Mouse (Mus musculus): ENCODE data around the gene Stk32c. TPM values are rescaled to one million over a fixed set of nuclear protein-coding genes. Genes with fewer than 3 reads are reported as not detected.
A peak's percentile ranks its signal among the peaks of the same experiment; 100 is the strongest.

Stk32c gene
- polyA plus RNA-seq, 1 experiment: 22.6 TPM

DNA sequence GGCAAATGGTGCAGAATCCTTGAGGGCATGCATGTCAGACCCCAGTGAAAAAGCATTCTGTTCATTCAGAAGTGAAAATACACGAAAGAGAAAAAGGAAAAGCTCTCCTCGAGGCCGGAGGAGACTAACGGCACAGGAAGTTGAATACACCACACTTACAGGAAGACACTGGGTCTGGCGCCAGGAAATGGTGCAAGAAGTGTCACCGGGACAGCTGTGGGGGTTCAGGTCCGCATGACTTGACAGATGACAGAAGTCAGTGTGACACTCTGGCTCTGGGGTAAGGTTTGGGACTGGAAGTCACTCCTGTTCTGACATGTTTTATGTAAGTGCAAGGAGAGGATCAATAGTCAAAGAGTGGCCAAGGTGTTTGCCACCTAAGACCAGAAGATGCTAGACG is 11.6 kb upstream of the Stk32c start:
- Histone ChIP-seq H3K27ac (ENCODE audit: insufficient read depth, low read length) (no peak overlapping the region), H3K4me3 (replicated peaks; ENCODE audit: insufficient read depth, low read depth, low read length) (no peak overlapping the region), H3K4me1 (ENCODE audit: control insufficient read depth, insufficient read depth, low read length) (no peaks in the 10 kb centered on the region; the same call in 1 of the 2 replicates), H3K27me3 (ENCODE audit: control insufficient read depth, insufficient read depth, low read length) (no peaks in the 10 kb centered on the region)
- TF ChIP-seq POLR2A (IDR thresholded peaks at IDR 0.05; ENCODE audit: borderline replicate concordance, insufficient read depth, low read length): no peak
- no peak for TF ChIP-seq CTCF (IDR thresholded peaks at IDR 0.05; ENCODE audit: borderline replicate concordance, insufficient read depth, low read depth, low read length)
- no peak for DNase-seq
- WGBS: 58% methylated on average over 8 of the region's 8 CpGs

DNA sequence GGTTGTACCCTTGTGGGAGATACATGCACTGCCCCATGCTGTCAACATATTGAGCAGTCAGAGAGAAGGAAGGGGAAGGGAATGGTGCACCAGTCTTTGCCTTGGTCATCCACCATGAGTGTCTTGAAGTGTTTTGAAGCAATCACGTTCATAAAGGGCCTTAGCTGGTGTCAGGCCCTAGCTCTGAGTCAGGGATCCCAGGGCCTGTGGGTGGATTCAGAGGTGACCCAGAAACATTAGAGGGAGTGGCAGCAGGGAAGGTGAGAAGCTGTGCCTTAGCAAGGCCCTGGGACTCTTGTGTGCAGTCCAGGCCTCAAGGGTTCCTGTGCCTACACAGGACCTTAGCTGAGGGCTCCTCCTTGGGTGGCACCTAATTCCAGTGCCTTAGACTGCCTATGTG is 11.0 kb upstream of the Stk32c start:
- WGBS: 91% methylated on average over 1 of the region's 1 CpGs
- no peaks in the 10 kb centered on the region for H3K27me3 ChIP-seq (ENCODE audit: control insufficient read depth, insufficient read depth, low read length)
- TF ChIP-seq CTCF (IDR thresholded peaks at IDR 0.05; ENCODE audit: borderline replicate concordance, insufficient read depth, low read depth, low read length): no peak
- TF ChIP-seq POLR2A (IDR thresholded peaks at IDR 0.05; ENCODE audit: borderline replicate concordance, insufficient read depth, low read length): no peak
- no peak for DNase-seq
- H3K4me1 ChIP-seq (ENCODE audit: control insufficient read depth, insufficient read depth, low read length): peaks cover 4% of the 10 kb centered on the region; the same call in 1 of the 2 replicates
- no peak overlapping the region for H3K27ac ChIP-seq (ENCODE audit: insufficient read depth, low read length)
- no peak overlapping the region for H3K4me3 ChIP-seq (replicated peaks; ENCODE audit: insufficient read depth, low read depth, low read length)

DNA sequence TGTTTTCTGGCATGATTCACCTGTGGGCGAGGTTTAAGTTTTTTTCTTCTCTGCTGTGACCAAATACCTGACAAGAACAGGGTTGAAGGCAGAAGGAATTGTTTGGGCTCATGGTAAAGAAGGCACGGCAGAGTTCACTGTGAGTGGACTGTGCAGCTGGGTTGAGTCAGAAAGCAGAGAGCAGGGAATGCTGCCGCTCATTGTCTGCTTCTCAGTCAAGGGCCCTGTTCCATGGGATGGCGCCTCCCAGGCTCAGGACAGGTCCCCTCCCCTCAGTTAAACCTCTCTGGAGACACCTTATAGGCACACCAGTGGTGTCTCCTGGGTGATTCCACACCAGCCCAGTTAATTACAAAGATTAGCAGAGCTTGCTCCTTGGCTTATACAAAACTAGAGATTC is 9.2 kb upstream of the Stk32c start:
- Histone ChIP-seq H3K4me1 (ENCODE audit: control insufficient read depth, insufficient read depth, low read length) (0 out of 2 replicates have a peak, but pooled peaks cover 5% of the 10 kb centered on the region), H3K27me3 (ENCODE audit: control insufficient read depth, insufficient read depth, low read length) (no peaks in the 10 kb centered on the region), H3K4me3 (replicated peaks; ENCODE audit: insufficient read depth, low read depth, low read length) (no peak overlapping the region), H3K27ac (ENCODE audit: insufficient read depth, low read length) (no peak overlapping the region)
- TF ChIP-seq CTCF (IDR thresholded peaks at IDR 0.05; ENCODE audit: borderline replicate concordance, insufficient read depth, low read depth, low read length): no peak
- TF ChIP-seq POLR2A (IDR thresholded peaks at IDR 0.05; ENCODE audit: borderline replicate concordance, insufficient read depth, low read length): no peak
- WGBS: 88% methylated on average over 4 of the region's 4 CpGs
- DNase-seq: no peak

- 92% methylated on average over 2 of the region's 2 CpGs for WGBS
- no peak for DNase-seq
- Histone ChIP-seq H3K4me3 (replicated peaks; ENCODE audit: insufficient read depth, low read depth, low read length) (no peak overlapping the region), H3K4me1 (ENCODE audit: control insufficient read depth, insufficient read depth, low read length) (0 out of 2 replicates have a peak, but pooled peaks cover 5% of the 10 kb centered on the region), H3K27me3 (ENCODE audit: control insufficient read depth, insufficient read depth, low read length) (no peaks in the 10 kb centered on the region), H3K27ac (ENCODE audit: insufficient read depth, low read length) (no peak overlapping the region)
- TF ChIP-seq CTCF (IDR thresholded peaks at IDR 0.05; ENCODE audit: borderline replicate concordance, insufficient read depth, low read depth, low read length) (no peak), POLR2A (IDR thresholded peaks at IDR 0.05; ENCODE audit: borderline replicate concordance, insufficient read depth, low read length) (no peak)
These were observed 8.7 kb upstream of the Stk32c start for GRCm38 (mm10) chr7:139221856-139222255.

DNA sequence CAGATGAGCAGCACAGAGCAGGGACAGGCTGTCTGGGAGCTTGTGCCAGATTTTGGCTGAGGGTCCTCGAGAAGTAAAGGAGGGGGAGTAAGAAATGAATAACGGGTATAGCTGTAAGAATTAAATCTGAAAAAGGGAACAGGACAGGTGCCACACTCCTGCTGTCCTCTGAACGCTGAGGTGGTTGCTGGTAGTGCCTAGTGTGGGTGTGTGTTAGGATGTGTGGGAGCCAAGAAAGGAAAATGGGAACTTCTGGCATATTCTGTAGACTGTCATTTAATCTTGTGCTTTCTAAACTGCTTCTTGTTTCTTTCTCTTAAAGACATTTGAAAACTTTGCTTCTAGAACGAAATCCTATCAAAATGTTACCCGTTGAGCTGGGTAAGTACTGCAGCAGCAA is 8.0 kb upstream of the Stk32c start:
- H3K4me1 ChIP-seq (ENCODE audit: control insufficient read depth, insufficient read depth, low read length): 0 out of 2 replicates have a peak, but pooled peaks cover 5% of the 10 kb centered on the region
- 65% methylated on average over 5 of the region's 5 CpGs for WGBS
- DNase-seq: no peak
- no peak overlapping the region for H3K4me3 ChIP-seq (replicated peaks; ENCODE audit: insufficient read depth, low read depth, low read length)
- TF ChIP-seq CTCF (IDR thresholded peaks at IDR 0.05; ENCODE audit: borderline replicate concordance, insufficient read depth, low read depth, low read length) (no peak), POLR2A (IDR thresholded peaks at IDR 0.05; ENCODE audit: borderline replicate concordance, insufficient read depth, low read length) (no peak)
- no peak overlapping the region for H3K27ac ChIP-seq (ENCODE audit: insufficient read depth, low read length)
- no peaks in the 10 kb centered on the region for H3K27me3 ChIP-seq (ENCODE audit: control insufficient read depth, insufficient read depth, low read length)

GRCm38 (mm10) chr7:139220303-139220702 is 7.2 kb upstream of the Stk32c start:
- WGBS: 81% methylated on average over 2 of the region's 2 CpGs
- H3K4me3 ChIP-seq (replicated peaks; ENCODE audit: insufficient read depth, low read depth, low read length): no peak overlapping the region
- no peak overlapping the region for H3K27ac ChIP-seq (ENCODE audit: insufficient read depth, low read length)
- DNase-seq: no peak
- TF ChIP-seq CTCF (IDR thresholded peaks at IDR 0.05; ENCODE audit: borderline replicate concordance, insufficient read depth, low read depth, low read length) (no peak), POLR2A (IDR thresholded peaks at IDR 0.05; ENCODE audit: borderline replicate concordance, insufficient read depth, low read length) (no peak)
- no peaks in the 10 kb centered on the region for H3K27me3 ChIP-seq (ENCODE audit: control insufficient read depth, insufficient read depth, low read length)
- H3K4me1 ChIP-seq (ENCODE audit: control insufficient read depth, insufficient read depth, low read length): 0 out of 2 replicates have a peak, but pooled peaks cover 5% of the 10 kb centered on the region

GRCm38 (mm10) chr7:139219486-139219885 is 6.4 kb upstream of the Stk32c start:
- no peak overlapping the region for H3K27ac ChIP-seq (ENCODE audit: insufficient read depth, low read length)
- TF ChIP-seq CTCF (IDR thresholded peaks at IDR 0.05; ENCODE audit: borderline replicate concordance, insufficient read depth, low read depth, low read length): no peak
- no peak for DNase-seq
- no peak overlapping the region for H3K4me3 ChIP-seq (replicated peaks; ENCODE audit: insufficient read depth, low read depth, low read length)
- WGBS: 73% methylated on average over 5 of the region's 5 CpGs
- no peaks in the 10 kb centered on the region for H3K27me3 ChIP-seq (ENCODE audit: control insufficient read depth, insufficient read depth, low read length)
- 0 out of 2 replicates have a peak, but pooled peaks cover 5% of the 10 kb centered on the region for H3K4me1 ChIP-seq (ENCODE audit: control insufficient read depth, insufficient read depth, low read length)

- H3K27ac ChIP-seq (ENCODE audit: insufficient read depth, low read length): no peak overlapping the region
- H3K4me1 ChIP-seq (ENCODE audit: control insufficient read depth, insufficient read depth, low read length): 0 out of 2 replicates have a peak, but pooled peaks cover 5% of the 10 kb centered on the region
- peak in 1 of 2 experiments; percentile 38 for DNase-seq
- no peaks in the 10 kb centered on the region for H3K27me3 ChIP-seq (ENCODE audit: control insufficient read depth, insufficient read depth, low read length)
- no peak overlapping the region for H3K4me3 ChIP-seq (replicated peaks; ENCODE audit: insufficient read depth, low read depth, low read length)
- 44% methylated on average over 6 of the region's 6 CpGs for WGBS
- TF ChIP-seq POLR2A (IDR thresholded peaks at IDR 0.05; ENCODE audit: borderline replicate concordance, insufficient read depth, low read length): no peak
- TF ChIP-seq CTCF (IDR thresholded peaks at IDR 0.05; ENCODE audit: borderline replicate concordance, insufficient read depth, low read depth, low read length): no peak
These were observed 5.7 kb upstream of the Stk32c start for GRCm38 (mm10) chr7:139218641-139219415.
